Mouse (Mus musculus) T-helper 2 cell (primary cell): Measurements from ENCODE around the gene Trhr2.

Source experiments
- in situ Hi-C: fragments of 300-600 bp; cut with MboI, MseI; formaldehyde crosslinking; loops from one replicate; pipeline ENCODE4 v1.15.1; 2025; ENCODE audit warnings: high pct_unique_total_duplicates

Trhr2 gene

DNA sequence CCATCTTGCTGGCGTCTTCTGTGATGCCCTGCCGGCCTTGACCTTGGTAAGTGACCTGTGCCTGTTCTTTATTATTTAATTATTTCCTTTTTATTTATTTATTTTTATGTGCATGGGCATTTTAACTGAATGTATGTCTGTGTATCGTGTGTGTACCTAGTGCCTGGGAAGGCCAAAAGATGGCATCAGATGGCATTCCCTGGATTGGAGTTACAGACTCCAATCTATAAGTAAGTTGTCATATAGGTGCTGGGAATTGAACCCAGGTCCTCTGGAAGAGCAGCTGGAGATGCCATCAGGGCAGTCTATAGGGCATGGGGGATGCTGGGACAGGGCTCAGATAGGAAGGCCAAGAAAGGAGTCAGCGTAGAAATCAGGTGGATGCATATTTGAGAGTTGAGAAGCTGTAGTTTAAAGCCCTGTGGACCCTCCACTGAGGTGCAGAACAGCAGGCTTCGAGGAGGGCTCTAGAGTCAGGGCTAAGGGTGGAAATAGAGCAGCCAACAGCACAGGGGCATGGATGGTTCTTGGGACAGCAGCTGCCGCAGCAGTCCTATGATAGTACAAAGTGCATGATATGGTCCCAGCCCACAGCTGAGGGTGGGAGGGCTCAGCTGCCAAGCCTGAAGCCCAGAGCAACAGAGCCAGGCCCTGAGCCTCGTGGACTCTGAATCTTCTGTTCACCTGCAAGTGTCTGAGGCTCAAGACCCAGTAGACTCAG is at the start of gene Trhr2:
TSS of gene Trhr2 (minus strand) at position 51 of the 721 bp plus-strand sequence.
- in situ Hi-C loops: no loop called here

GRCm38 (mm10) chr8:122407678-122408077 is 47.1 kb upstream of the Trhr2 start:
- in situ Hi-C loops: no loop called here

DNA sequence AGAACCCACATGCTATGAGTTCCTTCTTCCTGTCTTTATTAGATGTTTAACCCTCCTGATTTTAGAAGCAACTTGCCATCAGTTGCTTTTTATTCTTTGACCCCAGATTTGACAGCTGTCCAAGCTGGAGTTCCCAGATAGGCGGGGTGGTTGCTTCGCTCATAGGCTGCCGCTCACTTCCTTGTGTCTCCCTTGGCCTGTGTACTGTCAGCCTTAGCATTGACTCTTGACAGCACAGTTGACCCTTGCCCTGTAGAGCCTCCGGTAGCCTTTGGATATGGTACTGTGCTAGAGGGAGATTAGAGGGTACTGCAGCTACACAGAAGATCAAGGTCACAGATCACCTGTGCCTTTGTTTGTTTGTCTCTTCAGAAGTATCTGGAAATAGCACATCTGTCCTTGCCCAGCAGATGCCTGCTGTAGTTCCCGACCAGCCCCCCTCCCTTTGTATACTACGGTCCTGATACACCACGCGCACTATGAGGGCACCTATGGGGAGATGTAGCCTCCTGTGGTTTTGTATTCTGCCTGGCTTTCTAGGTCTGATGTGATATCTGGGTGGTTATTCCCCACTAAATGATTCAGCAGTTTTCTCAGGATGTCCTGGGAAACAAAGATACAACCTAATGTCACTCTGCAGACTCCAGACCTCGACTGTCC is 44.7 kb upstream of the Trhr2 start:
- in situ Hi-C loops: no loop called here

DNA sequence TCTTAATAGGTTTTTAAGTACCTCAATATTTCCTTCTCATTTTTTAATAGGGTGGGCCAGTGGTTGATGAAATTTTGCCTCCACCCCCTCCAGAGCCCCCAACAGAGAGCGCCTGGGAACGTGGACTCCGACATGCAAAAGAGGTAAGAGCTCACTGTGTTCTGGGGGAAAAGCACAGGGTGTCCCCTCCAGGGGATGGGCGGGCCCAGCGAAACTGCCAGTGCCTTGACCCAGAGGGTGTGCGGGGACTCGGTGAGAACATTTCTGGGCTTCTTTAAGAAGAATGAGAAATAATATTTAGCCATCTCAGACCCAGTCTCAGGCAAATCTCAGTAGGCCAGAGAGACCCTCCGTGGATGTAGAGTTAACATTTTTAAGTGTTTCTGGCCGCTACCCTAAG is 37.6 kb upstream of the Trhr2 start:
- in situ Hi-C loops: no loop called here

DNA sequence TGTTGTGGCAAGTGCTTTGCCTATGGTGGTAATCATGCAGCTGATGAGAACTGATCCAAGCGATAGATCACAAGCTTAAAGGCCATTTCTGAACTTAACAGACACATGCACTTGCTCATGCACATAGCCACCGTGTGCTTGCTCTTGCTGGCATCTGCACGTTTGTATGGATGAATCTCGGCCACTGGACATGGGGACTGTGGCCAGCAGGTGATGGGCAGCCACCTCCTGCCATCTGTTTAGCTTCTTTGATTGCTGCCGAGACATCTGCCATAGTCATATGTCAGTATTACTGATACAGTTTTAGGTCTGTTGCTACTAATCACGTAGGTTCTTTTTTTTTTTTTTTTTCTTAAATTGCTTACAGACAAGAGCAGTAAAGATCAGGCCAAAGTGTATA is 34.7 kb upstream of the Trhr2 start:
- in situ Hi-C loops: no loop called here

GRCm38 (mm10) chr8:122393717-122394116 is 33.2 kb upstream of the Trhr2 start:
- in situ Hi-C loops: no loop called here

GRCm38 (mm10) chr8:122390758-122391157 is 30.2 kb upstream of the Trhr2 start:
- in situ Hi-C loops: no loop called here

DNA sequence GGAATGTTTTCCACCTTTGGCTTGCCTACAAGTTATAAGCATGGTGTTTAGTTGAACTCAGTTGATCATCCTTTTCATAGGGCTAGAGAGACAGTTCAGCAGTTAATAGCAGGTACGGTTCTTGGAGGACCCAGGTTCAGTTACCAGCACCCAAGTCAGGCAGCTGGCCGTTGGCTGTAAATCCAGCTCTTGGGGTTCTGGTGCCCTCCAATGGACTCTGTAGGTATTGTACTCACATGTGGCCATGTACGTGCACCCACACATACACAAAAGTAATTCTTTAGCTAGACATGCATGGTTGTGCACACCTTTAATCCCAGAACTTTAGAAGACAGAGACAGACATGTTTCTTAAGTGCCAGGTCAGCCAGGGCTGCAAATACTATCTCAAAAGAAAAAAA is 28.8 kb upstream of the Trhr2 start:
- in situ Hi-C loops: no loop called here

DNA sequence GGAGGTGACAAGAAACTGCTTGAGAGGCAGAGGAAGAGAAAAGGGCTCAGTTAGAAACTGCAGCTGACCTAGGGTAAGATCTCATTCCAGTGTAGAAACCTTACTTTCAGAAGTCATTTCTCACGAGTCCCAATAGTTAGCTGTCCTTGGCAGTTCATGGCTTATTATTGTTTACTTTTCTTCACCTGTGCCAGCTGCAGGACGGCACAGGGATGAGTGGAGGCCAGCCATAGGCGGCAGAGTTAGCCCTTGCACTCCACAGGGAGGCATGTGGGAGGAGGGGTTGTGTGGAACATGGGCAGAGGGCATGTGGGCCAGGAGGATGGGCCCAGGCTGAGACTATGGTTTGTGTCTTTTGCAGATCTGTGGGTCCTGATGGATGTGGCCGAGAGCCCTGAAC is 22.5 kb upstream of the Trhr2 start:
- in situ Hi-C loops: no loop called here

DNA sequence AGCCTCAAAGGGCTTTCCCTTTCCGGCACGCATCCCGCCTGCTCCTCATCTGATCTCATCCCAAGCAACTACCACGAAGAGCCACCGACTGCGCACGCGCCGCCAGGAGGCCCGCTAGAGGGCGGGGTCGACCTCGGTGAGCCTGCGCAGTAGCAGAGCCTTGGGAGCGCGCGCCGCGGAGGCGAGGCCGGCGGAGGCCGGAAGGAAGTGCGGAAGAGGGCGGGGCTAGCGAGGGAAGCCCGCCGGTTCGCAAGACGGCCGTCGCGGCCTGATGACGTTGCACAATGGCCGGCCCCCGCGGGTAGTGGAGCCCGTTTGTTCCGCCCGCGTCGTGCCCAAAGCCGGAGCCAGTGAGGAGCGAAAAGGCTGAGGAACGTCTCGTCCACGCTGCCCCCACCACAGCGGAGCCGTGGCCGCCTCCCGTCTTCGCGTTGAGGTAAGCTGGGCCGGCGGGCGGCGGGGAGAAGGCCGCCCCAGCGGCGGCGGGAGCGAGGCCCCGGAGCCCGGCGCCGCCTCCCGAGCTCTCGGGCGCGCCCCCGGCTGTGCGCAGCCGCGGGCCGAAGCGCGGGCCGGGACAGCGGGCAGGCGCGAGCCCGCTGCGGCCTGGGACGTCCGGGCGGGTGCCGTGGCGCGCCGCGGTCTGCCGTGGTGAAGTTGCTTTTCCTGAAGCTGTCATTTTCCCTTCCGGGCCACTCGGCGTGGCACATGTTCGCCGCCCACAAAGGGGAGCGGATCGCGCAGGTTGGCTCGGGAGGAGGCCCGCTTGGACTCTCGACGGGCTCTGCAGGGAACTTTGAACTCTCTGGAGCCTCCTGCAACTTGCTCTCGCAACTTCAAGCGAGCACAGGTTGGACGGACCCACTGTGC is 16.1 kb upstream of the Trhr2 start, which contains the start of gene Zc3h18:
TSS of gene Zc3h18 (plus strand) at position 245 of the 867 bp plus-strand sequence.
- in situ Hi-C loops: loop anchor here (10.0 kb wide), 1 partner anchor 1658 kb away; no protein-coding TSS in a partner anchor

GRCm38 (mm10) chr8:122375751-122376364 is 15.3 kb upstream of the Trhr2 start:
- in situ Hi-C loops: loop anchor here (10.0 kb wide), 1 partner anchor 1659 kb away; no protein-coding TSS in a partner anchor

DNA sequence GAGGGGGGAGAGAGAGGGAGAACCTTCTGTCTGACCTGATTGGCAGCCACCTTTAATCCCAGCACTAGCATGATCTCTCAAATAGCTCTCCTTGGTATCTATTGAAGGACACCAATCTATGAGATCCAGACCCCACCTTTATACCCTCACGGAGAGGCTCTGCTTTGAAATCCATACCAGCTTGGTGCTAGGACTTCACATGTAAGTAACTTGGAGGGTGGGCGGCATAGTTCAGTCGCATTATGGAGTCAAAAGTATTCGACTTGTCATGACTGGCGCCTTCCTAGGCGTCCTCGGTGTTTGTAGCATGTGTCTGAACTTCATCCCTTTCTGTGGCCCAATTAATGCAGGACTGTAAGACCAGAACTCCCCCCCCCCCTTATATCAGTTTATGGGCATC is 14.8 kb upstream of the Trhr2 start:
- in situ Hi-C loops: loop anchor here (10.0 kb wide), 1 partner anchor 1659 kb away; no protein-coding TSS in a partner anchor

- in situ Hi-C loops: loop anchor here (5.0 to 10.0 kb wide), 2 partner anchors 99 to 1663 kb away; no protein-coding TSS in a partner anchor
Observed at GRCm38 (mm10) chr8:122371706-122372105, 11.2 kb upstream of the Trhr2 start.

DNA sequence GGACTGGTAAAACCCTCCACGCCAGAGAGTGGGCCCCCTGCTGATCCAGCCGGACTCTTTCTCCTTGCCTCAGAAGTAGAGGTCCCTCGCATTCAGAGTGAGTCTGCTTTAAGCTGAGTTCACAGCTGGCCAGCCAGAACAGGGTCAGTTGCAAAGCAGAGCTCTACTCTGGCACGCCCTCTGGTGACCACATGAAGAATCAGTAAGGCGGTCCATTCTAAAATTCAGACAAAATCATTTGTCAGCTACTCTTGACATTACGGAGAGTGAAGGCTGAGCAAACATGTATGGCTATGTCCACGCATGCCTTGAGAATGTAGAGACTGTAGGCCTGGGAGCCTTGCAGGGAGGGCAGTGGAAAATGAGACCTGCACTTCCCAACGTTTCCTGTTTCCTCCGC is 9.1 kb upstream of the Trhr2 start:
- in situ Hi-C loops: loop anchor here (5.0 to 10.0 kb wide), 2 partner anchors 97 to 1665 kb away; no protein-coding TSS in a partner anchor

GRCm38 (mm10) chr8:122368494-122368893 is 7.9 kb upstream of the Trhr2 start:
- in situ Hi-C loops: no loop called here

DNA sequence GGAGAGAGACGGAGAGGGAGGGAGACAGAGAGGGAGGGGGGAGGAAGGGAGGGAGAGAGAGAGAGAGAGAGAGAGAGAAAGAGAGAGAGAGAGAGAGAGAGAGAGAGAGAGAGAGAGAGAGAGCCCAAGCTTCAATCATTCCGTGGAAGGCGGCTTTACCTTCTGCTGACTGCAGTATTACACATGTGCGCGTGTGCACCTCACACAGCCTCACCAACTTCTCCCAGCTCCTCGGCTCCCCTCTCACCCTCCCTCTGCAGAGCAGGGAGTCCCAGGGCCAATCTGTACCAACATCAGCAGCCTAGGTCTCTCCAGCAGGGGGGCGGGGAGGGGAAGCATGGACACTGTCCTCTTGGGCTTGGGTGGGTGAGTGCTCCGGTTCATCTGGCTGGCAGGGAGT is 2.4 kb upstream of the Trhr2 start:
- in situ Hi-C loops: no loop called here

DNA sequence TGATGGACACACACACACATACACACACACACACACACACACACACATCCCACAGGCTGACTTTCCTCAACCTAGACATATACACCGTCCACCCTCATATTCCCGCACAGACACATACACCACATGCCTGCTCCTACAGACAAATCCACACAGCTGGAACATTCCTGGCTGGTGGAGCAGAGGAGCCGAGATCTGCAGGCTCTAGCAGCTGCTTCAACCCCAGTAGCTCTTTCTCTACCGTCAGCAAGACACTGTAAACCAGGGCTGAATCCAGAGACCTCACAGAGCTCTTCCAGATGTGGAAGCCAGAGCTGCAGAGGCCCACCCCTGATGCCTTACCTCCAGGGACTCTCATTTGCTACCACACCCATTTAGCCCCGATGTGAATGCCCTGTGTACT is 1.7 kb upstream of the Trhr2 start:
- in situ Hi-C loops: no loop called here

GRCm38 (mm10) chr8:122359111-122359775 is 1.3 kb downstream of the Trhr2 start:
- in situ Hi-C loops: loop anchor here (10.0 kb wide), 1 partner anchor 184 kb away; no protein-coding TSS in a partner anchor

DNA sequence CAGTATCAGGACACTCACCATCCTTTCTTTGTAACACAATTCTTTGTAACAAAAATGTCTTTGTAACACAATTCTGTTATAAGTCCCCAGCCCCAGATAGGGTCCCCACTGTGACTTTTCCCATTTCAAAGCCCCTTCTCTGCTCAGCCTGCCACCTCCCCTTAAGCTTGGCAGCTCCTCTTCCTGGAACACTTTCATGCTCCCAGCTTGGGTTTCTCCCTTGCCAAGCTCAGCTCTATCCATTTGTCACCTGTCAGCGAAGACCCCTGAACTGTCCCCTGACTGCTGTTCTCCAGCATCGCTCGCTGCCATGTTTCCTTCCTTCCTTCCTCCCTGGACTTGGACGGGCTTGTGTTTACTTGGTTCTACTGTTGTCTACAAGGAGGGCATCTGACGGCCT is 2.9 kb downstream of the Trhr2 start:
- in situ Hi-C loops: loop anchor here (10.0 kb wide), 1 partner anchor 183 kb away; no protein-coding TSS in a partner anchor

- in situ Hi-C loops: loop anchor here (10.0 kb wide), 1 partner anchor 182 kb away; no protein-coding TSS in a partner anchor
Observed at GRCm38 (mm10) chr8:122357202-122357601, 3.3 kb downstream of the Trhr2 start.
